Mouse (Mus musculus): ENCODE measurements around the gene Hectd4.
"Not testable (repeated sequence)": the region's sequence is repeated elsewhere in the genome, so short reads cannot be mapped to it uniquely, and the experiment has no call there.

Hectd4 gene

GRCm38 (mm10) chr5:121219980-121220731 lies at the start of gene Hectd4:
Hectd4 (plus strand) TSS chr5:121220219.
- peak; percentile 99 for DNase-seq

GRCm38 (mm10) chr5:121172835-121173234 lies 47.2 kb upstream of the Hectd4 start:
- DNase-seq = peak; percentile 15

GRCm38 (mm10) chr5:121179077-121179857 lies 40.8 kb upstream of the Hectd4 start:
- DNase-seq = no peak

- DNase-seq = no peak
Measured at GRCm38 (mm10) chr5:121183269-121183668, 36.8 kb upstream of the Hectd4 start.

GRCm38 (mm10) chr5:121184375-121184774 lies 35.6 kb upstream of the Hectd4 start:
- no peak for DNase-seq

- DNase-seq = no peak
Measured at GRCm38 (mm10) chr5:121184945-121185551, 35.0 kb upstream of the Hectd4 start.

GRCm38 (mm10) chr5:121187580-121188001 lies 32.4 kb upstream of the Hectd4 start:
- peak; percentile 10 for DNase-seq

- DNase-seq = no peak
Measured at GRCm38 (mm10) chr5:121188265-121188664, 31.8 kb upstream of the Hectd4 start.

GRCm38 (mm10) chr5:121189182-121189581 lies 30.8 kb upstream of the Hectd4 start:
- peak; percentile 30 for DNase-seq

GRCm38 (mm10) chr5:121190210-121190835 lies 29.7 kb upstream of the Hectd4 start:
- no peak for DNase-seq

GRCm38 (mm10) chr5:121190836-121191583 lies 29.0 kb upstream of the Hectd4 start, which contains the start of gene Ptpn11:
Ptpn11 (minus strand) TSS chr5:121191397.
- peak; percentile 82 for DNase-seq

- no peak for DNase-seq
Measured at GRCm38 (mm10) chr5:121191584-121191906, 28.5 kb upstream of the Hectd4 start.

GRCm38 (mm10) chr5:121194173-121194572 lies 25.8 kb upstream of the Hectd4 start:
- no peak for DNase-seq

- no peak for DNase-seq
Measured at GRCm38 (mm10) chr5:121196764-121197163, 23.3 kb upstream of the Hectd4 start.

GRCm38 (mm10) chr5:121197337-121197736 lies 22.7 kb upstream of the Hectd4 start:
- no peak for DNase-seq

GRCm38 (mm10) chr5:121198376-121198775 lies 21.6 kb upstream of the Hectd4 start:
- no peak for DNase-seq

GRCm38 (mm10) chr5:121201739-121202138 lies 18.3 kb upstream of the Hectd4 start:
- DNase-seq = peak; percentile 87

- no peak for DNase-seq
Measured at GRCm38 (mm10) chr5:121202467-121202866, 17.6 kb upstream of the Hectd4 start.

GRCm38 (mm10) chr5:121204132-121205089 lies 15.6 kb upstream of the Hectd4 start, which contains the start of gene Rpl6:
Rpl6 (plus strand) TSS chr5:121204481.
- peak; percentile 93 for DNase-seq

GRCm38 (mm10) chr5:121205537-121206130 lies 14.4 kb upstream of the Hectd4 start:
- DNase-seq = not testable (repeated sequence)

- DNase-seq = no peak
Measured at GRCm38 (mm10) chr5:121206540-121206939, 13.5 kb upstream of the Hectd4 start.
